Mouse (Mus musculus): ENCODE results near the gene Ctrb1.

GRCm38 (mm10) chr8:111682521-111682920 is 8.3 kb downstream of the Ctrb1 start:
- TF ChIP-seq CTCF (conservative IDR thresholded peaks at IDR 0.05; ENCODE audit: low read length) (no peak), NANOG (IDR thresholded peaks at IDR 0.05; ENCODE audit: borderline replicate concordance, low read length) (no peak), POU5F1 (IDR thresholded peaks at IDR 0.05; ENCODE audit: borderline replicate concordance, low read length) (no peak)

All from E14TG2a.4 (cell line).